Mouse (Mus musculus): Measurements from ENCODE around the gene Cacna1c.

The Cacna1c gene

GRCm38 (mm10) chr6:118852131-118852530 is 344.1 kb downstream of the Cacna1c start:
- Histone ChIP-seq H3K4me1 (replicated peaks; ENCODE audit: low read depth, low read length) (no peaks in the 10 kb centered on the region), H3K27me3 (ENCODE audit: insufficient read depth, low read length) (no peaks in the 10 kb centered on the region), H3K36me3 (ENCODE audit: insufficient read depth, low read length) (no peaks in the 10 kb centered on the region), H3K4me3 (replicated peaks; ENCODE audit: low read length) (no peak overlapping the region), H3K9me3 (ENCODE audit: low read length) (no peaks in the 10 kb centered on the region)
- TF ChIP-seq POU5F1 (IDR thresholded peaks at IDR 0.05; ENCODE audit: borderline replicate concordance, low read length) (no peak), NANOG (IDR thresholded peaks at IDR 0.05; ENCODE audit: borderline replicate concordance, low read length) (no peak), CTCF (conservative IDR thresholded peaks at IDR 0.05; ENCODE audit: low read length) (no peak)

- Histone ChIP-seq H3K4me3 (replicated peaks; ENCODE audit: low read length) (no peak overlapping the region), H3K9me3 (ENCODE audit: low read length) (no peaks in the 10 kb centered on the region), H3K36me3 (ENCODE audit: insufficient read depth, low read length) (no peaks in the 10 kb centered on the region), H3K27me3 (ENCODE audit: insufficient read depth, low read length) (no peaks in the 10 kb centered on the region), H3K4me1 (replicated peaks; ENCODE audit: low read depth, low read length) (no peaks in the 10 kb centered on the region)
- TF ChIP-seq CTCF (conservative IDR thresholded peaks at IDR 0.05; ENCODE audit: low read length) (no peak), NANOG (IDR thresholded peaks at IDR 0.05; ENCODE audit: borderline replicate concordance, low read length) (no peak), POU5F1 (IDR thresholded peaks at IDR 0.05; ENCODE audit: borderline replicate concordance, low read length) (no peak)
Measured at GRCm38 (mm10) chr6:118851086-118851485, 345.1 kb downstream of the Cacna1c start.

GRCm38 (mm10) chr6:118848640-118849039 is 347.6 kb downstream of the Cacna1c start:
- TF ChIP-seq CTCF (conservative IDR thresholded peaks at IDR 0.05; ENCODE audit: low read length) (no peak), POU5F1 (IDR thresholded peaks at IDR 0.05; ENCODE audit: borderline replicate concordance, low read length) (no peak), NANOG (IDR thresholded peaks at IDR 0.05; ENCODE audit: borderline replicate concordance, low read length) (no peak)
- Histone ChIP-seq H3K36me3 (ENCODE audit: insufficient read depth, low read length) (no peaks in the 10 kb centered on the region), H3K4me3 (replicated peaks; ENCODE audit: low read length) (no peak overlapping the region)

GRCm38 (mm10) chr6:118847751-118848150 is 348.5 kb downstream of the Cacna1c start:
- H3K9me3 ChIP-seq (ENCODE audit: low read length), result no peaks in the 10 kb centered on the region
- TF ChIP-seq NANOG (IDR thresholded peaks at IDR 0.05; ENCODE audit: borderline replicate concordance, low read length) (no peak), POU5F1 (IDR thresholded peaks at IDR 0.05; ENCODE audit: borderline replicate concordance, low read length) (no peak), CTCF (conservative IDR thresholded peaks at IDR 0.05; ENCODE audit: low read length) (no peak)
- no peaks in the 10 kb centered on the region for H3K36me3 ChIP-seq (ENCODE audit: insufficient read depth, low read length)
- peaks cover 4% of the 10 kb centered on the region; the same call in 1 of the 2 replicates for H3K4me1 ChIP-seq (replicated peaks; ENCODE audit: low read depth, low read length)
- H3K27me3 ChIP-seq (ENCODE audit: insufficient read depth, low read length), result no peaks in the 10 kb centered on the region
- no peak overlapping the region for H3K4me3 ChIP-seq (replicated peaks; ENCODE audit: low read length)

More at GRCm38 (mm10) chr6:118848640-118849039, 347.6 kb downstream of the Cacna1c start:
- Histone ChIP-seq H3K9me3 (ENCODE audit: low read length) (no peaks in the 10 kb centered on the region), H3K4me1 (replicated peaks; ENCODE audit: low read depth, low read length) (peaks cover 4% of the 10 kb centered on the region; the same call in 1 of the 2 replicates), H3K27me3 (ENCODE audit: insufficient read depth, low read length) (no peaks in the 10 kb centered on the region)

- Histone ChIP-seq H3K9me3 (ENCODE audit: low read length) (no peaks in the 10 kb centered on the region), H3K36me3 (ENCODE audit: insufficient read depth, low read length) (no peaks in the 10 kb centered on the region), H3K27me3 (ENCODE audit: insufficient read depth, low read length) (no peaks in the 10 kb centered on the region), H3K4me1 (replicated peaks; ENCODE audit: low read depth, low read length) (peaks cover 4% of the 10 kb centered on the region; the same call in 1 of the 2 replicates), H3K4me3 (replicated peaks; ENCODE audit: low read length) (no peak overlapping the region)
- TF ChIP-seq CTCF (conservative IDR thresholded peaks at IDR 0.05; ENCODE audit: low read length), result no peak
- TF ChIP-seq NANOG (IDR thresholded peaks at IDR 0.05; ENCODE audit: borderline replicate concordance, low read length), result no peak
- no peak for TF ChIP-seq POU5F1 (IDR thresholded peaks at IDR 0.05; ENCODE audit: borderline replicate concordance, low read length)
Measured at GRCm38 (mm10) chr6:118845829-118846228, 350.4 kb downstream of the Cacna1c start.

GRCm38 (mm10) chr6:118845180-118845579 is 351.0 kb downstream of the Cacna1c start:
- Histone ChIP-seq H3K9me3 (ENCODE audit: low read length) (no peaks in the 10 kb centered on the region), H3K36me3 (ENCODE audit: insufficient read depth, low read length) (no peaks in the 10 kb centered on the region), H3K4me3 (replicated peaks; ENCODE audit: low read length) (no peak overlapping the region), H3K4me1 (replicated peaks; ENCODE audit: low read depth, low read length) (peaks cover 4% of the 10 kb centered on the region; the same call in 1 of the 2 replicates), H3K27me3 (ENCODE audit: insufficient read depth, low read length) (no peaks in the 10 kb centered on the region; the same call in 1 of the 2 replicates)
- no peak for TF ChIP-seq NANOG (IDR thresholded peaks at IDR 0.05; ENCODE audit: borderline replicate concordance, low read length)
- no peak for TF ChIP-seq POU5F1 (IDR thresholded peaks at IDR 0.05; ENCODE audit: borderline replicate concordance, low read length)
- no peak for TF ChIP-seq CTCF (conservative IDR thresholded peaks at IDR 0.05; ENCODE audit: low read length)

- Histone ChIP-seq H3K4me3 (replicated peaks; ENCODE audit: low read length) (no peak overlapping the region), H3K36me3 (ENCODE audit: insufficient read depth, low read length) (no peaks in the 10 kb centered on the region), H3K4me1 (replicated peaks; ENCODE audit: low read depth, low read length) (peaks cover 10% of the 10 kb centered on the region), H3K9me3 (ENCODE audit: low read length) (0 out of 2 replicates have a peak, but pooled peaks cover 4% of the 10 kb centered on the region), H3K27me3 (ENCODE audit: insufficient read depth, low read length) (peaks cover 2% of the 10 kb centered on the region; the same call in 1 of the 2 replicates)
- TF ChIP-seq CTCF (conservative IDR thresholded peaks at IDR 0.05; ENCODE audit: low read length) (no peak), POU5F1 (IDR thresholded peaks at IDR 0.05; ENCODE audit: borderline replicate concordance, low read length) (no peak), NANOG (IDR thresholded peaks at IDR 0.05; ENCODE audit: borderline replicate concordance, low read length) (no peak)
Measured at GRCm38 (mm10) chr6:118843566-118843965, 352.7 kb downstream of the Cacna1c start.

- H3K4me3 ChIP-seq (replicated peaks; ENCODE audit: low read length), result no peak overlapping the region
- 0 out of 2 replicates have a peak, but pooled peaks cover 4% of the 10 kb centered on the region for H3K9me3 ChIP-seq (ENCODE audit: low read length)
- TF ChIP-seq NANOG (IDR thresholded peaks at IDR 0.05; ENCODE audit: borderline replicate concordance, low read length) (no peak), CTCF (conservative IDR thresholded peaks at IDR 0.05; ENCODE audit: low read length) (no peak), POU5F1 (IDR thresholded peaks at IDR 0.05; ENCODE audit: borderline replicate concordance, low read length) (no peak)
- H3K27me3 ChIP-seq (ENCODE audit: insufficient read depth, low read length), result peaks cover 5% of the 10 kb centered on the region; the same call in 1 of the 2 replicates
- no peaks in the 10 kb centered on the region for H3K36me3 ChIP-seq (ENCODE audit: insufficient read depth, low read length)
- H3K4me1 ChIP-seq (replicated peaks; ENCODE audit: low read depth, low read length), result peaks cover 14% of the 10 kb centered on the region
Measured at GRCm38 (mm10) chr6:118841892-118842291, 354.3 kb downstream of the Cacna1c start.
